Mouse (Mus musculus): Measurements from ENCODE around the gene Mex3a.

Mex3a gene

DNA sequence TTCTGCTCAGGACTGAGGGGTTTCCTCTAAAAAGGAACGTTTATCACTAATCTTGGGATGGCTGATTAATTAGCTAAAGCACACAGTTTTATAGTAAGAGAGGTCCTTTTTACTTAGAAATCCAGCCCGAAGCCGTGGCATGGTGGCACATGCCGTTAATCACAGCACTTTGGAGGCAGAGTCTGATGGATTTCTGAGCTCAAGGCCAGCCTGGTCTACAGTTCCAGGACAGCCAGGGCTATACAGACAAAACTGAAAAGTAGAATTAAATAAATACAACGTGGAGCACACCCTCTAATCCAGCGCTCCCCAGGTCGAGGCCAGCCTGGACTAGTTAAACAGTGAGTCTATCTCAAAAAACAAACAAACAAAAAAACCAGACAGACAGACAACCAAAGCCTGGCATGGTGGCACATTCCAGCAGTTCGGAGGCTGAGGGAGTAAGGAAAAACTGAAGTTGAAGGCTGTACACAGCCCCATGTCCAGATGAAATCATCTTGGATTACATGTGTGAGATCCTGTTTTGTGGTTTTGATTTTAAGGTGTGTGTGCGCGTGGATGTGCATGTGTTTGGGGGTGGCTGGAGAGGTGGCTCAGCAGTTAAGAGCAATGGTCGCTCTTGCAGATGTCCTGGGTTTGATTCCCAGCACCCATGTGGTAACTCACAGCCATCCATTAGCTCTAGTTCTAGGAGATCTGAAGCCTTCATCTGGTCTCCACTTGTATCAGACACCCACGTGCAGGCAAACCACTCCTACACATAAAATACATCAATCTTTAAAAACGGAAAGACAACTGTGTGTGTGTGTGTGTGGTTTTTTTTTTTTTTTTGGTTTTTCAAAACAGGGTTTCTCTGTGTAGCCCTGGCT lies 21.5 kb upstream of the Mex3a start:
- H3K9me3 ChIP-seq (ENCODE audit: low read length): no peaks in the 10 kb centered on the region
- peaks cover 11% of the 10 kb centered on the region for H3K36me3 ChIP-seq (ENCODE audit: insufficient read depth, low read length)
- 0 out of 2 replicates have a peak, but pooled peaks cover 5% of the 10 kb centered on the region for H3K27me3 ChIP-seq (ENCODE audit: insufficient read depth, low read length)
- peak overlapping the region; percentile 77 for H3K4me3 ChIP-seq (replicated peaks; ENCODE audit: low read length)
- TF ChIP-seq POU5F1 (IDR thresholded peaks at IDR 0.05; ENCODE audit: borderline replicate concordance, low read length) (no peak), CTCF (conservative IDR thresholded peaks at IDR 0.05; ENCODE audit: low read length) (no peak), NANOG (IDR thresholded peaks at IDR 0.05; ENCODE audit: borderline replicate concordance, low read length) (no peak)
- H3K4me1 ChIP-seq (replicated peaks; ENCODE audit: low read depth, low read length): peaks cover 90% of the 10 kb centered on the region

DNA sequence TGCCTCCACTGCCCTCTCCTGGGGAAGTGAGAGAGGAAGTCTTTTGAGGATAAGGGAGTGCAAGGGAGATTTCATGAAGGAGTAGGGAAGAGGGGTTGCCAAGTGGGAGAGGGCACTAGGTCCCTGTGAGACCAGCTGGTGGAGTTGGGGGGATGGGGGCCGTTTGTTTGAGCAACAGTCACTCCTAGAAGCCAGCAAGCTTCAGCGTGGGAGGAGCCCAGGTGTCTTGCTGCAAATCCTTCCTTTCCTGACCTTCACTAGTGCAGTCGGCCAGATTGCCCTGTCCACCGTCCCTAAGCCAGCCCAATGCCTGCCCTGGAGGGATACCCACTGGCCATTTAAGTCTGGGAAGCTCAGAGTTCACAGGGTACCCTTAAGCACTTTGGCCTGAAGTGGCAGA lies 20.6 kb upstream of the Mex3a start:
- H3K4me1 ChIP-seq (replicated peaks; ENCODE audit: low read depth, low read length): peaks cover 90% of the 10 kb centered on the region
- no peak for TF ChIP-seq NANOG (IDR thresholded peaks at IDR 0.05; ENCODE audit: borderline replicate concordance, low read length)
- no peak for TF ChIP-seq POU5F1 (IDR thresholded peaks at IDR 0.05; ENCODE audit: borderline replicate concordance, low read length)
- no peak for TF ChIP-seq CTCF (conservative IDR thresholded peaks at IDR 0.05; ENCODE audit: low read length)
- peak overlapping the region; percentile 77 for H3K4me3 ChIP-seq (replicated peaks; ENCODE audit: low read length)
- H3K36me3 ChIP-seq (ENCODE audit: insufficient read depth, low read length): peaks cover 11% of the 10 kb centered on the region
- 0 out of 2 replicates have a peak, but pooled peaks cover 8% of the 10 kb centered on the region for H3K27me3 ChIP-seq (ENCODE audit: insufficient read depth, low read length)
- no peaks in the 10 kb centered on the region for H3K9me3 ChIP-seq (ENCODE audit: low read length)

DNA sequence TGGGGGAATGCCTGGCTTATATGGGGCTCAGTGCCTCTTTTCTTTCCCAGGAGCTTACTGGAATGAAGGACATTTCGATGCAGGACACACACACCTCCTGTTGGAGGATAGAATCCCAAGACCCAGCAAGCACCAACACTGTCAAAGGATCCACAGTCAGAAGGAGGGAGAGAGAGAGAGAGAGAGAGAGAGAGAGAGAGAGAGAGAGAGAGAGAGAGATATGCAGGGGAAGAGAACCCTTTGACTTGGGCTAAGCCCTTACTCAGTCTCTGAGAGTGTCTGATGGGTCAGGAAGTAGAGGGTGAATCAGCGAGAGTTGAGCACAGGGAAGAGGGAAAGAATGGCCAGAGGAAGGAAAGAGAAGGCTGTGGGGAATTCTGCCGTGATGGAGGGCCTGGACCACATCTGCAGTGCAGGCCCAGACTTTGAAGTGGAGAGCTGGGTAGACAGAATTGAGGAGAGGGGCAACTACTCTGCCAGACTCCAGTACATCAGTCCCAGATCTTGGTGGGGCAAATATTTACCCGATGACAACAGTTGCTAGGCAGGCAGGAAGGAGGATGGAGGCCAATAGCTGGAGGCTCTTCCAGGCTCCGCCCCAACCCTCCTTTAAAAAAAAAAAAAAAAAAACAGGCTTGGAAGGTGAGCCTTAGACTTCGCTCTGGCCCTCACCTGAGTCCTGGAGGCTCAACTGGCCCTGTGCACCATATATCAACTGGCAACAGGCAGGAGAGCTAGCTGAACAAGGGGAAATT lies 19.9 kb upstream of the Mex3a start:
- Histone ChIP-seq H3K4me3 (replicated peaks; ENCODE audit: low read length) (peak overlapping the region; percentile 77), H3K4me1 (replicated peaks; ENCODE audit: low read depth, low read length) (peaks cover 87% of the 10 kb centered on the region), H3K36me3 (ENCODE audit: insufficient read depth, low read length) (0 out of 2 replicates have a peak, but pooled peaks cover 7% of the 10 kb centered on the region), H3K9me3 (ENCODE audit: low read length) (no peaks in the 10 kb centered on the region), H3K27me3 (ENCODE audit: insufficient read depth, low read length) (0 out of 2 replicates have a peak, but pooled peaks cover 8% of the 10 kb centered on the region)
- TF ChIP-seq NANOG (IDR thresholded peaks at IDR 0.05; ENCODE audit: borderline replicate concordance, low read length): no peak
- TF ChIP-seq CTCF (conservative IDR thresholded peaks at IDR 0.05; ENCODE audit: low read length): no peak
- no peak for TF ChIP-seq POU5F1 (IDR thresholded peaks at IDR 0.05; ENCODE audit: borderline replicate concordance, low read length)

DNA sequence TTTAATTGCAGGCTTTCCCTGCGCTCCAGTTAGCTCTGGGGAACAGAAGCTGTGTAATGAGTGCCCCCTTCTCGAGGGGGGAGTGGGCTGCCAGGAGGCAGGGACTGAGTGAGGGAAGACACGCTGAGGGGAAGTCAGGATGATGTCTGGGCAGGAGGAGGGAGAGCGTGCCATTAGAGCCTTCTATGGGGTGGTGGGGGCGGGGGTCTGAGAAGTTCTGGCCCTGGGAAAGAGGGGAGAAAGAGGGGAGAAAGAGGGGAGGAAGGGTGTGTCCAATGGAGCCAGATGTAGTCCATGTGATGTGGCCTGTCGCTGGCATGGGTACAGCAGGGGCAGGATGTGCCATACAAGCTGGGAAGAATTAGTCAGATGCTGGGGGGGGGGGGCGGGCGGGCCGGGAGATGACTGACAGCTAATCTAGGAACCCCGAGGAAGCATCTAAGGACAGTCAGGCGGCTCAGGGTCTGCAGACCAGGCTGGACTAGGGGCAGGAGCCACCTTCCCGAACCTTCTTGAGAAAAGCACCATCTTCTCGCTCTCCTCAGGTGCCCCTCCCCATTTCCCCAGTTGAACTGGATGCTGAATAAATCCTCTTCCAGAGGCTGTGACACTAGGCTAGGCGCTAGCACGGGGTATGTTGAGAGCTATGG lies 19.2 kb upstream of the Mex3a start:
- 0 out of 2 replicates have a peak, but pooled peaks cover 8% of the 10 kb centered on the region for H3K27me3 ChIP-seq (ENCODE audit: insufficient read depth, low read length)
- peaks cover 81% of the 10 kb centered on the region for H3K4me1 ChIP-seq (replicated peaks; ENCODE audit: low read depth, low read length)

DNA sequence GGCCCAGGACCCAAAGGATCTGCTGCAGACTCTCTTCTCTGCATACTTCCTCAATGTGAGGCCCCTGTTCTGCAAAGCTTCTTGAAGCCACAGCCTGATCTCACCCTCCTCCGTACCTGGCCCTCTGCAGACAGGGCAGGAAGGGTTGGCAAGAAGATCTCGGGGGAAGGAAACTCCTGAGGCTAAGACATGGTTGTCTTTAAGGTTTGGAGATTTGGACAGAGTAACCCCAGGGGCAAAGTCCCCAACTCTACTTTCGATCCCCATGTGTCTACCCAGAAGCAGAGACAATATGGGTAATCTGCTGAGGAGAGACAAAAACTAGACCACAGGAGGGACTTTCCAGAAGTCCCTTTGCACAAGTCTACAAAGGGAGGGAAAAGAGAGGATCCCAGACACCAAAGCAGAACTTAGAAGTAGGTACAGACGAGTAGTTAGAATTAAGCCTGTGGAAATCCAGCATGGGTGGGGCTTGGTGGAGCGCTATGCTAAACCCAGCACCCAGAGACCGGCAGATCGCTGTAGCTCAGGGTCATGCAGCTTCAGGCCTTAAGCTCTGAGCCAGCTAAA lies 18.6 kb upstream of the Mex3a start:
- H3K4me3 ChIP-seq (replicated peaks; ENCODE audit: low read length): peak overlapping the region; percentile 29; the same call in 1 of the 2 replicates
- H3K9me3 ChIP-seq (ENCODE audit: low read length): no peaks in the 10 kb centered on the region
- no peaks in the 10 kb centered on the region for H3K36me3 ChIP-seq (ENCODE audit: insufficient read depth, low read length)
- TF ChIP-seq POU5F1 (IDR thresholded peaks at IDR 0.05; ENCODE audit: borderline replicate concordance, low read length) (no peak), CTCF (conservative IDR thresholded peaks at IDR 0.05; ENCODE audit: low read length) (no peak), NANOG (IDR thresholded peaks at IDR 0.05; ENCODE audit: borderline replicate concordance, low read length) (no peak)
- 0 out of 2 replicates have a peak, but pooled peaks cover 8% of the 10 kb centered on the region for H3K27me3 ChIP-seq (ENCODE audit: insufficient read depth, low read length)
- H3K4me1 ChIP-seq (replicated peaks; ENCODE audit: low read depth, low read length): peaks cover 75% of the 10 kb centered on the region

More for the DNA sequence above, 19.2 kb upstream of the Mex3a start:
- Histone ChIP-seq H3K36me3 (ENCODE audit: insufficient read depth, low read length) (0 out of 2 replicates have a peak, but pooled peaks cover 2% of the 10 kb centered on the region), H3K9me3 (ENCODE audit: low read length) (no peaks in the 10 kb centered on the region), H3K4me3 (replicated peaks; ENCODE audit: low read length) (peak overlapping the region; percentile 43)
- no peak for TF ChIP-seq CTCF (conservative IDR thresholded peaks at IDR 0.05; ENCODE audit: low read length)
- TF ChIP-seq POU5F1 (IDR thresholded peaks at IDR 0.05; ENCODE audit: borderline replicate concordance, low read length): no peak
- no peak for TF ChIP-seq NANOG (IDR thresholded peaks at IDR 0.05; ENCODE audit: borderline replicate concordance, low read length)

DNA sequence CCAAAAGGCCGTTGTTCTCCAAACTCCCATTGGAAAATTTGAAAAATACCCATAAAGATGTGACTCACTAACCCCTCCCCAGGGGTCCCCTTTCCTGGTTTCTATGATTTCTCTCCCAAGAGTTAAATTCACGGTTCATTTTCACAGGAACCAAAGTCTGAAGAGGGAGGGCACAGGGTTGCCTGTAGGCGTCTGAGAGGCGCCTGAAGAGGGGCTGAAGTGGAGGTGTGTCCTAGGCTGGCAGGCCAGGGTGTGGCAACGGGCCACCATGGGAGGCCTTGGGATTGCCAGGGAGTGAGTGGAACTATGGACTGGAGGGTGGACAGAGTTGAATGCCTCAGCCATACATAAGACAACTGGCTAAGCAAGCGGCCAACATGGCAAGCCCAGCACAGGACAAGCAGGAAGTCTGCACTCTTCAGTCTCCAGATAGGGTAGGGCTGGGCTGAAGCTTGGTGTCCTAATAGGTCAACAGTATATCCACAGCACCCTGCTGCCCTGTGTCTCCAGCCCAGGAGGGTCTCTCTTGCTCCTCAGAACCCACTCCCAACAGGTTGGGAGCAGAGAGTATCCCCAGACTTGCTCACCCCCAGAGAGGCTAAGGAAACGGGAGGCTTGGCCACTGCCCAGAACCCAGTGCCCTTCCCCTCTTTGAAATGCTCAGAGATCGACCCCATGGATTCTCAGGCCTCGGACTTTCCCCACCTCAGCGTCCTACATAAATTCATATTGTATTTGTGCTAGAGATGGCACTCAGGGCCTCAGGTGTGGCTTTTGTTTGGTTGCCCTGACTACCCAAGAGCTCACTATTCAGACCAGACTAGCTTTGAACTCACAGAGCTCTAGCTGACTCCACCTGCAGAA lies 17.7 kb upstream of the Mex3a start:
- TF ChIP-seq CTCF (conservative IDR thresholded peaks at IDR 0.05; ENCODE audit: low read length) (no peak), NANOG (IDR thresholded peaks at IDR 0.05; ENCODE audit: borderline replicate concordance, low read length) (no peak), POU5F1 (IDR thresholded peaks at IDR 0.05; ENCODE audit: borderline replicate concordance, low read length) (no peak)

DNA sequence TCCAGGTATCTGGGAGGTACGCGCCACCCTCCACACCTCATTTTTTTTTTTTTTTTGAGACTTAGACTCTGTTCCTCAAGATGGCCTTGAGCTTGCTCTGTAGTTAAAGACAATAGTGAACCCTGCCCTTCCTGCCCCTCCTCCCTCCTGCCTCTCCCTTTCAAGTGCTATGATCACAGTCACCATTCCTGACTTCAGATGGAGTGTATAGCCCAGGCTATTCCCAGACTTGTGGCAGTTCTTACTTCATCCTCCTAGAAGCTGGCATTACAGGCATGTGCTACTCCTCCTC lies 17.2 kb upstream of the Mex3a start:
- Histone ChIP-seq H3K4me1 (replicated peaks; ENCODE audit: low read depth, low read length) (peaks cover 73% of the 10 kb centered on the region), H3K4me3 (replicated peaks; ENCODE audit: low read length) (no peak overlapping the region), H3K27me3 (ENCODE audit: insufficient read depth, low read length) (0 out of 2 replicates have a peak, but pooled peaks cover 8% of the 10 kb centered on the region), H3K36me3 (ENCODE audit: insufficient read depth, low read length) (no peaks in the 10 kb centered on the region), H3K9me3 (ENCODE audit: low read length) (no peaks in the 10 kb centered on the region)
- TF ChIP-seq POU5F1 (IDR thresholded peaks at IDR 0.05; ENCODE audit: borderline replicate concordance, low read length): no peak
- TF ChIP-seq NANOG (IDR thresholded peaks at IDR 0.05; ENCODE audit: borderline replicate concordance, low read length): no peak
- no peak for TF ChIP-seq CTCF (conservative IDR thresholded peaks at IDR 0.05; ENCODE audit: low read length)

More for the DNA sequence above, 17.7 kb upstream of the Mex3a start:
- Histone ChIP-seq H3K9me3 (ENCODE audit: low read length) (no peaks in the 10 kb centered on the region), H3K4me1 (replicated peaks; ENCODE audit: low read depth, low read length) (peaks cover 69% of the 10 kb centered on the region), H3K4me3 (replicated peaks; ENCODE audit: low read length) (peak overlapping the region; percentile 24), H3K36me3 (ENCODE audit: insufficient read depth, low read length) (no peaks in the 10 kb centered on the region), H3K27me3 (ENCODE audit: insufficient read depth, low read length) (0 out of 2 replicates have a peak, but pooled peaks cover 8% of the 10 kb centered on the region)
